Mouse (Mus musculus): ENCODE results near the gene Serpina1e.
"Not testable (repeated sequence)": the region's sequence is repeated elsewhere in the genome, so short reads cannot be mapped to it uniquely, and the experiment has no call there.

The Serpina1e gene

GRCm38 (mm10) chr12:103966761-103967160 lies 8.0 kb upstream of the Serpina1e start:
- in situ Hi-C loops (cut with MboI, MseI), result no loop called here

- in situ Hi-C loops (cut with MboI, MseI), result no loop called here
Measured at GRCm38 (mm10) chr12:103963288-103963687, 4.5 kb upstream of the Serpina1e start.

GRCm38 (mm10) chr12:103962860-103963259 lies 4.1 kb upstream of the Serpina1e start:
- in situ Hi-C loops (cut with MboI, MseI), result no loop called here

- in situ Hi-C loops (cut with MboI, MseI), result no loop called here
Measured at GRCm38 (mm10) chr12:103962337-103962736, 3.6 kb upstream of the Serpina1e start.

GRCm38 (mm10) chr12:103961716-103962115 lies 2.9 kb upstream of the Serpina1e start:
- in situ Hi-C loops (cut with MboI, MseI), result no loop called here

- in situ Hi-C loops (cut with MboI, MseI), result loop anchor here (5.0 kb wide), 1 partner anchor 49 kb away; no protein-coding TSS in a partner anchor
Measured at GRCm38 (mm10) chr12:103956555-103956954, 2.2 kb downstream of the Serpina1e start.

GRCm38 (mm10) chr12:103952972-103953371 lies 5.8 kb downstream of the Serpina1e start:
- in situ Hi-C loops (cut with MboI, MseI), result not testable (repeated sequence)

- in situ Hi-C loops (cut with MboI, MseI), result no loop called here
Measured at GRCm38 (mm10) chr12:103946243-103946642, 12.5 kb downstream of the Serpina1e start.

GRCm38 (mm10) chr12:103909181-103909580 lies 49.6 kb downstream of the Serpina1e start:
- in situ Hi-C loops (cut with MboI, MseI), result loop anchor here (5.0 kb wide), 1 partner anchor 48 kb away; the partner anchor contains the start of gene Serpina1e

GRCm38 (mm10) chr12:103907746-103908145 lies 51.0 kb downstream of the Serpina1e start:
- in situ Hi-C loops (cut with MboI, MseI), result loop anchor here (5.0 kb wide), 1 partner anchor 50 kb away; the partner anchor contains the start of gene Serpina1e

- in situ Hi-C loops (cut with MboI, MseI), result loop anchor here (5.0 kb wide), 1 partner anchor 52 kb away; the partner anchor contains the start of gene Serpina1e
Measured at GRCm38 (mm10) chr12:103904837-103905340, 53.9 kb downstream of the Serpina1e start, which contains the start of gene Serpina1c. Gene Serpina1c (minus strand): TSS chr12:103904887.

- in situ Hi-C loops (cut with MboI, MseI), result not testable (repeated sequence)
Measured at GRCm38 (mm10) chr12:103901929-103902328, 56.8 kb downstream of the Serpina1e start.
